Mouse (Mus musculus) forebrain, embryonic 11.5 days (tissue): Measurements from ENCODE around the gene Megf6. TPM values are rescaled to one million over a fixed set of nuclear protein-coding genes. Genes with fewer than 3 reads are reported as not detected.

Source experiments
- ATAC-seq: fragments of 200-750 bp; cut with Nextera tagmentation; replicated peaks from 2 replicates; pipeline ENCODE4 v1.8.0; 2017; ENCODE audit warnings: moderate TSS enrichment; ENCODE audit not compliant: low FRiP score
- DNase-seq: peaks from one replicate; pipeline ENCODE4 v3.0.0-alpha.2; 2017; ENCODE audit warnings: low spot score
- H3K27ac ChIP-seq: fragments of 300-500 bp; sonication (generic); 2 replicates; pipeline ENCODE4 v1.5.1; 2014; ENCODE audit warnings: low read depth, low read length
- H3K27me3 ChIP-seq: fragments of 300-500 bp; sonication (generic); 2 replicates; pipeline ENCODE4 v1.6.1; 2014; ENCODE audit warnings: mild to moderate bottlenecking, low read length, mixed read lengths; ENCODE audit not compliant: control insufficient read depth, insufficient read depth
- H3K36me3 ChIP-seq: fragments of 300-500 bp; sonication (generic); 2 replicates; pipeline ENCODE4 v1.6.1; 2014; ENCODE audit warnings: mild to moderate bottlenecking, low read length, moderate library complexity, mixed read lengths; ENCODE audit not compliant: control insufficient read depth, insufficient read depth
- H3K4me1 ChIP-seq: fragments of 300-500 bp; sonication (generic); replicated peaks from 2 replicates; pipeline ENCODE4 v1.6.1; 2014; ENCODE audit warnings: low read length, mixed read lengths; ENCODE audit not compliant: control insufficient read depth, insufficient read depth
- H3K4me2 ChIP-seq: fragments of 300-500 bp; sonication (generic); 2 replicates; pipeline ENCODE4 v1.6.1; 2014; ENCODE audit warnings: low read depth, mild to moderate bottlenecking, low read length, moderate library complexity, mixed read lengths; ENCODE audit not compliant: severe bottlenecking
- H3K4me3 ChIP-seq: fragments of 300-500 bp; sonication (generic); 2 replicates; pipeline ENCODE4 v1.5.1; 2014; ENCODE audit warnings: low read depth, low read length
- H3K9ac ChIP-seq: fragments of 300-500 bp; sonication (generic); 2 replicates; pipeline ENCODE4 v1.6.1; 2014; ENCODE audit warnings: low read length
- H3K9me3 ChIP-seq: fragments of 300-500 bp; sonication (generic); 2 replicates; pipeline ENCODE4 v1.6.1; 2016; ENCODE audit warnings: low read length, mixed read lengths; ENCODE audit not compliant: control insufficient read depth
- WGBS: fragments of 180-500 bp; shearing (Covaris S2); extraction: QIAGEN DNeasy Blood & Tissue Kit; methylation state at CpG from one replicate; pipeline ENCODE4 v1.1.7; 2014; 5-methylcytosine and 5-hydroxymethylcytosine counted together
- polyA plus RNA-seq: library from polyadenylated mRNA; unstranded; fragments of >200 nt; fragmentation: Nextera tagmentation; extraction: Ambion mirVana; gene quantifications from 2 replicates; pipeline ENCODE4 v1.2.1, GENCODE M21; 2014

Gene Megf6
- polyA plus RNA-seq, 1 experiment from 2014 or later, result 23.9 TPM

DNA sequence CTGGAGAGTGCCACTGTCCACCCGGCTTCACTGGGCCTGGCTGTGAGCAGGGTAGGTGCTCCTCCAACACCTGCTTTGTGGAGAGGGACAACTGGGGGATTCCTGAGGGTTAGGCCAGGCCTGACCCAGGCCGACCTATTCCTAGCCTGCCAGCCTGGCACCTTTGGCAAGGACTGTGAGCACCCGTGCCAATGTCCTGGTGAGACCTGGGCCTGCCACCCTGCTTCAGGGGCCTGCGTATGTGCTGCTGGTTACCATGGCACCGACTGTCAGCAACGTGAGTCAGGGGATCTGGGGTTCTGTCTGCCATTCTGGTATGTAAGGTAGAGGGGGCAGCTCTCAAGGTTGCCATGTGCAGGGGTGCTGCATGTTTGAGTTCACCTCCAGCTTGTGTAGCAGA lies 97.0 kb downstream of the Megf6 start:
- Histone ChIP-seq H3K4me3 (no peak overlapping the region), H3K9me3 (no peaks in the 10 kb centered on the region), H3K27me3 (no peaks in the 10 kb centered on the region), H3K4me2 (no peak overlapping the region), H3K27ac (no peak overlapping the region), H3K4me1 (no peaks in the 10 kb centered on the region), H3K36me3 (no peaks in the 10 kb centered on the region; the same call in 1 of the 2 replicates), H3K9ac (no peak overlapping the region)
- 91% methylated on average over 6 of the region's 6 CpGs for WGBS
- ATAC-seq (no peak), DNase-seq (no peak)

DNA sequence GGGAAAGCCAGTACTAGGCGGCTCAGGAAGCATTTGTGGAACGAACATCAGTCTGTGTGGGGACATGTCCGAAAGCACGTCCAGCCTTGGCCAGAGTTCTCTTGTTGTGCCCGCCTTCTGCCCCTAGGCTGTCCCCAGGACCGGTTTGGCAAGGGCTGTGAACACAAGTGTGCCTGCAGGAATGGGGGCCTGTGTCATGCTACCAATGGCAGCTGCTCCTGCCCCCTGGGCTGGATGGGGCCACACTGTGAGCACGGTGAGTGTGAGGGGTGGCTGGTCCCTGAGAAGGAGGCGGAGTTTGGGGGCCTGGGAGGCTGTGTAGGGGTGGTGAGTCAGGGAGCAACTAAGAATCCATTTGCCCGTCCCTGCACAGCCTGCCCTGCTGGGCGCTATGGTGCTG lies 99.0 kb downstream of the Megf6 start:
- Histone ChIP-seq H3K4me1 (no peaks in the 10 kb centered on the region), H3K4me2 (no peak overlapping the region), H3K4me3 (no peak overlapping the region), H3K36me3 (no peaks in the 10 kb centered on the region; the same call in 1 of the 2 replicates), H3K27ac (no peak overlapping the region), H3K9ac (no peak overlapping the region), H3K9me3 (no peaks in the 10 kb centered on the region), H3K27me3 (no peaks in the 10 kb centered on the region)
- no peak for DNase-seq
- ATAC-seq, result no peak
- 52% methylated on average over 10 of the region's 10 CpGs for WGBS

DNA sequence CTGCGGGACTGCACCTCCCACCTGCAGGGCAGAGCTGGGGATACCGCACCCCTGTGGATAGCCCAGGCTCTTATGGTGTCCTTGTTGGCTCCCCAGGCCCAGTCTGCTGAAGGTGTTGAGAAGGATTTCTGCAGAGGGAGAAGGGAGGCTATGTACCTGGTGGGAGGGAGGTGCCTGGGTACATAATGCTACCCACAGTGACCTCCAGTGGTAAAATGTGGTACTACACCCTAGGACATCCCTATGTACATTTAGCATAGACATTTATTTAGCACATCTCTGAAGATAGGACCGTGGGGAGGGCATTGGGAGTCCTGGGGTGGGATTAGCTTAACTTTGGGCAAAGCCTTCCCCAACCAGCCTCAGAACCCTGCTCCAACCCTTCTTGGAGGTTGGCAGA lies 102.5 kb downstream of the Megf6 start:
- no peak overlapping the region for H3K4me3 ChIP-seq
- no peaks in the 10 kb centered on the region for H3K27me3 ChIP-seq
- H3K4me1 ChIP-seq, result no peaks in the 10 kb centered on the region
- H3K9me3 ChIP-seq, result no peaks in the 10 kb centered on the region
- DNase-seq (peak; percentile 72), ATAC-seq (no peak)
- no peak overlapping the region for H3K27ac ChIP-seq
- WGBS, result 42% methylated on average over 3 of the region's 3 CpGs
- H3K36me3 ChIP-seq, result no peaks in the 10 kb centered on the region; the same call in 1 of the 2 replicates
- no peak overlapping the region for H3K4me2 ChIP-seq
- no peak overlapping the region for H3K9ac ChIP-seq

- Histone ChIP-seq H3K27me3 (no peaks in the 10 kb centered on the region), H3K27ac (no peak overlapping the region), H3K9ac (no peak overlapping the region), H3K9me3 (no peaks in the 10 kb centered on the region), H3K36me3 (no peaks in the 10 kb centered on the region), H3K4me3 (no peak overlapping the region), H3K4me2 (no peak overlapping the region), H3K4me1 (no peaks in the 10 kb centered on the region)
- WGBS, result 93% methylated on average over 9 of the region's 9 CpGs
- no peak for ATAC-seq
- no peak for DNase-seq
These were observed 109.0 kb downstream of the Megf6 start for GRCm38 (mm10) chr4:154279481-154279880.

DNA sequence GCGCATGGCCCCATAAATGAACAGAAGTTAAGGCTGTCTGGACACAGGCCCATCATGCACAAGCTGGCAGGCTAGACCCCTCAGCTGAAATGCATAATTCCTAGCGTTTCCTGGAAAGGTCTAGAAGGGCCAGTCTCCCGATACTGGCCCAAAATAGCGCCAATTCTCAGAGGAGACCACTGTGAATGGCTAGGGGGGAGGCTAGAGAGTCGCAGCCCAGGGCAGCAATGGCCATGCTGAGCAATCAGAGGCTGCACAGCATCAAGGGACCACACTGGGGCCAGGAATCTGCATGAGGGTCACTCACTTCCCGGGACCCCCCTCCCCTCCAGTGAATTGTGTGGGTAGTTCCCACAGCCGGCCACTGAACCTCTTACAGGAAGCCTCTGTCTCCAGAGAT lies 113.1 kb downstream of the Megf6 start:
- Histone ChIP-seq H3K36me3 (no peaks in the 10 kb centered on the region), H3K4me1 (no peaks in the 10 kb centered on the region), H3K9ac (no peak overlapping the region), H3K4me2 (no peak overlapping the region), H3K9me3 (no peaks in the 10 kb centered on the region), H3K4me3 (no peak overlapping the region), H3K27ac (no peak overlapping the region), H3K27me3 (no peaks in the 10 kb centered on the region)
- WGBS, result 79% methylated on average over 7 of the region's 7 CpGs
- ATAC-seq (no peak), DNase-seq (no peak)

DNA sequence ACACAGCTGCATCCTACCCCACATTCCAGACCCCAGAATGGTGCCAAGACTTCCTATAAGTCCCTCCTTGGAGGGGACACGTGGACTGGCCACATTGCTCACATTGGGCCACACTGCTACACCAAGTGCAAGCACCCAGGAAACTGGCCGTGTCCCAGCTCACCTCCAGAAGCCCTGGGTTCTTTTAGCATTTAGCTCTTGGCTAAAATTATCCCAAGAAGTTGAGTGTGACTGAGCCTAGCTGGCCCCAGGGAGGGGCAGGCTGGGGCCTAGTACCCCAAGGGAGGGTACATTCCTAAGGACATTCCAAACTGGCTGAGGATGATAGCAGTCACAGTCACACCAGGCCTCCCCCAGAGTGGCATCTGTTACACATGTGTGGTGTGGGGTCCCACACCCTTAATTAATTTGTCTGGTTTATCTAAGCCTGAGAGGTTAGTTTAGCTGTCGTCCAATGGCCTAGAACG lies 123.2 kb downstream of the Megf6 start:
- H3K4me2 ChIP-seq, result no peak overlapping the region
- H3K36me3 ChIP-seq, result no peaks in the 10 kb centered on the region
- H3K27ac ChIP-seq, result no peak overlapping the region; the same call in 1 of the 2 replicates
- 63% methylated on average over 4 of the region's 4 CpGs for WGBS
- H3K4me1 ChIP-seq, result no peaks in the 10 kb centered on the region
- peaks cover 1% of the 10 kb centered on the region; the same call in 1 of the 2 replicates for H3K27me3 ChIP-seq
- no peaks in the 10 kb centered on the region for H3K9me3 ChIP-seq
- H3K9ac ChIP-seq, result no peak overlapping the region
- no peak overlapping the region for H3K4me3 ChIP-seq
- ATAC-seq (no peak), DNase-seq (no peak)

- Histone ChIP-seq H3K27me3 (peaks cover 6% of the 10 kb centered on the region; the same call in 1 of the 2 replicates), H3K36me3 (no peaks in the 10 kb centered on the region), H3K27ac (no peak overlapping the region; the same call in 1 of the 2 replicates), H3K4me3 (no peak overlapping the region), H3K9me3 (no peaks in the 10 kb centered on the region), H3K4me1 (no peaks in the 10 kb centered on the region), H3K4me2 (no peak overlapping the region), H3K9ac (no peak overlapping the region)
- 64% methylated on average over 8 of the region's 8 CpGs for WGBS
- ATAC-seq (no peak), DNase-seq (no peak)
These were observed 123.8 kb downstream of the Megf6 start for GRCm38 (mm10) chr4:154294262-154294731.

DNA sequence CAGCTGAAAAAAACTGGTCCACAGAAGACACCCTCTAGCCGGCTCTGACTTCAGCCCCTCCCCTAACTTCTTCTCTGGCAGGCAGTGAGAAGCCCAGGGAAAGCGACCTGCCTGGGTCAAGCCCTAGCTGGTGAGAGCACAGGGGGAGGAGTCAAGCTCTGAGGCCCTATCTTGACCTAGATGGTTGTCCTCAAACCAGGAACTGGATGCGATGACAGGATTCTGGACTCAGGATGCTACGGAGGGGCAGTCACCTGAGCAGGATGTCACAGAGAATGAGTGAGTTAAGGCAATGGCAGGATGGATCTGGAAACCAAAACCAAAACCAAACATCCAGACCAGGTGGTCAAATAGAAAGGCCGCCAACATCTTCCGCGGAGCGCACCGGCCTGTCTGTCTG lies 127.2 kb downstream of the Megf6 start:
- Histone ChIP-seq H3K9ac (no peak overlapping the region), H3K36me3 (no peaks in the 10 kb centered on the region), H3K4me1 (peaks cover 8% of the 10 kb centered on the region), H3K27me3 (peaks cover 28% of the 10 kb centered on the region), H3K4me3 (no peak overlapping the region), H3K27ac (no peak overlapping the region), H3K4me2 (no peak overlapping the region), H3K9me3 (no peaks in the 10 kb centered on the region)
- no peak for ATAC-seq
- 46% methylated on average over 9 of the region's 9 CpGs for whole genome bisulfite sequencing
- no peak for DNase-seq

DNA sequence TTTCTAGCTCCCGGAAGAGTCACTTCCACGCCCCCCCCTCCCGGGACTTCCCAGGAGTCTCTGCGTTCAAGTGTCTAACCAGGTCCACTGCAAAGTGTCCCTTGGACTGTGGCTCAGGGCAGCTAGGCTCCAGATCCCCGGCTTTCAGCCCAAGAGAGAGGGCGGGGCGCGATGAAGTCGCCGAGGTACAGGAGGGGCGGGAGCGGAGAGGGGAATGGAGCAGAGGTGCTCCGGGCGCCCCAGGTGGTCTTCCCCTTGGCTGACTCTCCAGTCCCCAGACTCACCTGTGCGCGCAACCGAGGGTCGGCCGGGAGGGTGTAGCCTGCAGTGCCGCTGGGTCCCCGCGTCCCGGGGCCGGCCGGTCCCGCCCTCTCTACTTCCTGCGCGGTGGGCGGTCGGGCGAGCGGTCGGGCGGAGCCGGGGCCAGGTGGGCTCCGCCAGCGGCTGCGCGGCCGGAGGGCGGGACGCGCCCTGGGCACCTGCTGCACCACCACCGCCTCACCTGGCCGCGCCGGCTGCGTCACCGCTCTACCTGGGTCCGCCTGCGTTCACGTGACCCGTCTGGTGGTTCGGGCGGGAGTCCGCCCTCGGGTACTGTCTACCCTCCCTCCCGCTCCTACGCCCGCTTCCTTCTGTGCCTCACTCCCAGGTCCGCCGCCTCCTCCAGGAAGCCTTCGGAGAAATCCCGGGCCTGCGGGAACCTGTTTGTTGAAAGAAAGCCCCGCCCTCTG lies 129.2 kb downstream of the Megf6 start:
- Histone ChIP-seq H3K27me3 (peaks cover 28% of the 10 kb centered on the region), H3K4me3 (peak overlapping the region; percentile 42), H3K27ac (no peak overlapping the region), H3K4me2 (peak overlapping the region; percentile 79), H3K9me3 (no peaks in the 10 kb centered on the region), H3K4me1 (peaks cover 8% of the 10 kb centered on the region), H3K9ac (peak overlapping the region; percentile 39), H3K36me3 (no peaks in the 10 kb centered on the region)
- ATAC-seq (0 out of 2 replicates have a peak, but pooled peaks have one; percentile 30), DNase-seq (peak; percentile 67)
- 1% methylated on average over 64 of the region's 66 CpGs for WGBS
